Mouse (Mus musculus) midbrain, postnatal 0 days (tissue): ENCODE measurements around the gene Kcnip1. TPM values are rescaled to one million over a fixed set of nuclear protein-coding genes. Genes with fewer than 3 reads are reported as not detected.

Source experiments
- ATAC-seq: fragments of 200-750 bp; cut with Nextera tagmentation; 2 replicates; pipeline ENCODE4 v1.8.0; 2017; ENCODE audit warnings: moderate number of reproducible peaks, mild to moderate bottlenecking, moderate TSS enrichment, moderate library complexity; ENCODE audit not compliant: low FRiP score
- DNase-seq: peaks from one replicate; pipeline ENCODE4 v3.0.0-alpha.2; 2015; ENCODE audit warnings: low spot score
- H3K27ac ChIP-seq: fragments of 300-500 bp; sonication (generic); 2 replicates; pipeline ENCODE4 v1.5.1; 2014; ENCODE audit warnings: low read depth, mild to moderate bottlenecking, low read length, mixed read lengths
- H3K27me3 ChIP-seq: fragments of 300-500 bp; sonication (generic); 2 replicates; pipeline ENCODE4 v1.6.1; 2014; ENCODE audit warnings: low read length, control low read depth, mixed read lengths; ENCODE audit not compliant: insufficient read depth
- H3K36me3 ChIP-seq: fragments of 300-500 bp; sonication (generic); 2 replicates; pipeline ENCODE4 v1.6.1; 2014; ENCODE audit warnings: low read length, control low read depth, mixed read lengths; ENCODE audit not compliant: insufficient read depth
- H3K4me1 ChIP-seq: fragments of 300-500 bp; sonication (generic); 2 replicates; pipeline ENCODE4 v1.6.1; 2014; ENCODE audit warnings: mild to moderate bottlenecking, control low read depth, antibody characterized with exemption, low read length, mixed read lengths; ENCODE audit not compliant: insufficient read depth
- H3K4me2 ChIP-seq: fragments of 300-500 bp; sonication (generic); 2 replicates; pipeline ENCODE4 v1.6.1; 2014; ENCODE audit warnings: low read depth, mild to moderate bottlenecking, low read length, mixed read lengths; ENCODE audit not compliant: poor library complexity, severe bottlenecking
- H3K4me3 ChIP-seq: fragments of 300-500 bp; sonication (generic); 2 replicates; pipeline ENCODE4 v1.5.1; 2014; ENCODE audit warnings: low read depth, mild to moderate bottlenecking, low read length, moderate library complexity
- H3K9ac ChIP-seq: fragments of 300-500 bp; sonication (generic); replicated peaks from 2 replicates; pipeline ENCODE4 v1.6.1; 2014; ENCODE audit warnings: mild to moderate bottlenecking, low read length, moderate library complexity, mixed read lengths; ENCODE audit not compliant: poor library complexity, severe bottlenecking
- H3K9me3 ChIP-seq: fragments of 300-500 bp; sonication (generic); 2 replicates; pipeline ENCODE4 v1.6.1; 2016; ENCODE audit warnings: low read length, control low read depth
- CTCF ChIP-seq: IDR thresholded peaks from 2 replicates; pipeline ENCODE4 v1.5.1; 2016; ENCODE audit warnings: antibody characterized with exemption, mild to moderate bottlenecking
- WGBS: fragments of 180-500 bp; shearing (Covaris S2); extraction: QIAGEN DNeasy Blood & Tissue Kit; methylation state at CpG from one replicate; pipeline ENCODE4 v1.1.7; 2014; 5-methylcytosine and 5-hydroxymethylcytosine counted together
- polyA plus RNA-seq: library from polyadenylated mRNA; unstranded; fragments of >200 nt; fragmentation: Nextera tagmentation; extraction: Ambion mirVana; gene quantifications from 2 replicates; pipeline ENCODE4 v1.2.1, GENCODE M21; 2015
- total RNA-seq: library from RNA; depleted of rRNA; stranded (reverse); fragments of >200 nt; gene quantifications from 2 replicates; pipeline ENCODE4 v1.2.3, GENCODE M21; 2014

The Kcnip1 gene
- total and polyA plus RNA-seq, 2 experiments from 2014 or later: 93.8 to 145 TPM

GRCm38 (mm10) chr11:33700725-33701124 lies 292.2 kb downstream of the Kcnip1 start:
- H3K4me1 ChIP-seq: no peaks in the 10 kb centered on the region
- no peak overlapping the region for H3K27ac ChIP-seq
- no peak overlapping the region for H3K9ac ChIP-seq
- no peaks in the 10 kb centered on the region for H3K36me3 ChIP-seq
- no peak overlapping the region for H3K4me3 ChIP-seq
- WGBS: 60% methylated on average over 4 of the region's 4 CpGs
- ATAC-seq (no peak), DNase-seq (no peak)
- no peak for TF ChIP-seq CTCF
- H3K9me3 ChIP-seq: no peaks in the 10 kb centered on the region
- H3K4me2 ChIP-seq: no peak overlapping the region
- H3K27me3 ChIP-seq: no peaks in the 10 kb centered on the region

- H3K36me3 ChIP-seq: no peaks in the 10 kb centered on the region
- no peak overlapping the region for H3K4me3 ChIP-seq
- no peak overlapping the region for H3K9ac ChIP-seq
- no peak for DNase-seq
- TF ChIP-seq CTCF: no peak
- no peak overlapping the region for H3K27ac ChIP-seq
- no peaks in the 10 kb centered on the region for H3K4me1 ChIP-seq
- H3K27me3 ChIP-seq: no peaks in the 10 kb centered on the region
- no peak for ATAC-seq
- no peaks in the 10 kb centered on the region for H3K9me3 ChIP-seq
- H3K4me2 ChIP-seq: no peak overlapping the region
- WGBS: 91% methylated on average over 3 of the region's 3 CpGs
Measured at GRCm38 (mm10) chr11:33690181-33690580, 302.8 kb downstream of the Kcnip1 start.

GRCm38 (mm10) chr11:33685904-33686303 lies 307.0 kb downstream of the Kcnip1 start:
- Histone ChIP-seq H3K9me3 (no peaks in the 10 kb centered on the region), H3K9ac (no peak overlapping the region), H3K4me1 (no peaks in the 10 kb centered on the region), H3K4me2 (no peak overlapping the region), H3K27me3 (no peaks in the 10 kb centered on the region), H3K4me3 (no peak overlapping the region), H3K36me3 (no peaks in the 10 kb centered on the region), H3K27ac (no peak overlapping the region)
- DNase-seq: no peak
- TF ChIP-seq CTCF: no peak
- ATAC-seq: no peak
- WGBS: 75% methylated on average over 3 of the region's 3 CpGs

GRCm38 (mm10) chr11:33680151-33680550 lies 312.8 kb downstream of the Kcnip1 start:
- no peak overlapping the region; the same call in 1 of the 2 replicates for H3K9ac ChIP-seq
- no peak for TF ChIP-seq CTCF
- H3K4me1 ChIP-seq: no peaks in the 10 kb centered on the region
- H3K9me3 ChIP-seq: no peaks in the 10 kb centered on the region
- peak overlapping the region; percentile 13; the same call in 1 of the 2 replicates for H3K4me3 ChIP-seq
- no peaks in the 10 kb centered on the region for H3K27me3 ChIP-seq
- no peaks in the 10 kb centered on the region for H3K36me3 ChIP-seq
- DNase-seq (no peak), ATAC-seq (no peak)
- no peak overlapping the region for H3K27ac ChIP-seq
- peak overlapping the region; percentile 45 for H3K4me2 ChIP-seq
- 6% methylated on average over 15 of the region's 15 CpGs for WGBS

GRCm38 (mm10) chr11:33670105-33670965 lies 322.6 kb downstream of the Kcnip1 start:
- no peak overlapping the region for H3K4me2 ChIP-seq
- no peak overlapping the region for H3K4me3 ChIP-seq
- DNase-seq: peak; percentile 40
- no peaks in the 10 kb centered on the region for H3K36me3 ChIP-seq
- H3K9me3 ChIP-seq: no peaks in the 10 kb centered on the region
- no peak overlapping the region for H3K9ac ChIP-seq
- ATAC-seq: no peak
- no peak for TF ChIP-seq CTCF
- H3K4me1 ChIP-seq: peaks cover 5% of the 10 kb centered on the region
- H3K27me3 ChIP-seq: no peaks in the 10 kb centered on the region
- WGBS: 62% methylated on average over 10 of the region's 10 CpGs
- H3K27ac ChIP-seq: no peak overlapping the region

GRCm38 (mm10) chr11:33668376-33668775 lies 324.6 kb downstream of the Kcnip1 start:
- H3K9me3 ChIP-seq: no peaks in the 10 kb centered on the region
- H3K4me3 ChIP-seq: no peak overlapping the region
- 63% methylated on average over 6 of the region's 6 CpGs for WGBS
- DNase-seq (no peak), ATAC-seq (no peak)
- TF ChIP-seq CTCF: no peak
- H3K36me3 ChIP-seq: no peaks in the 10 kb centered on the region
- H3K9ac ChIP-seq: no peak overlapping the region
- no peak overlapping the region for H3K27ac ChIP-seq
- H3K27me3 ChIP-seq: no peaks in the 10 kb centered on the region
- peaks cover 5% of the 10 kb centered on the region for H3K4me1 ChIP-seq
- H3K4me2 ChIP-seq: no peak overlapping the region
